Mouse (Mus musculus): ENCODE measurements at regions not wholly inside any gene's neighbourhood (a gene's known extent, or its start where the extent isn't known, plus 50 kb on each side); places are given as distances from the start of the nearest gene placed in this dataset.
A peak's percentile ranks its signal among the peaks of the same experiment; 100 is the strongest.
"Not testable (repeated sequence)": the region's sequence is repeated elsewhere in the genome, so short reads cannot be mapped to it uniquely, and the experiment has no call there.

DNA sequence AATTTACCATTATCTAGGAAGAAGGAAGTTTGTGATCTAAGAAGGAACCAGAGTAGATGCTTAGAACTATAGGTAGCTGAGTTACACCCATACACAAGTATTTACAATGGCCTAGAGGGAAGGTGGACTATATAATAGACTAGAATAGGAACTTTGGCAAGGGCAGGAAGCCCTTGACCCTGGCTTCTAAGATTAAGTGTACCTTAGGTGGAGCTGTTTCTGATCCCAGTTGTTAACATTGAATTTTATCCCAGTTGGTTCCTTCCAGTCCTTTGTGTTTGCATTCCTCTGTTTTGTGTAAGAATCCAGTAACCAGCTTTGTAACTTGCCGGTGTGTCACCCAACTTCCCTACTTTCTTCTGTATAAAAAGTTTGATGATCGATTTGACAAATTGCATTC is 294.1 kb downstream of the Plod2 start:
- not testable (repeated sequence) for DNase-seq (ENCODE audit: extremely low read depth, low read depth, low spot score)

DNA sequence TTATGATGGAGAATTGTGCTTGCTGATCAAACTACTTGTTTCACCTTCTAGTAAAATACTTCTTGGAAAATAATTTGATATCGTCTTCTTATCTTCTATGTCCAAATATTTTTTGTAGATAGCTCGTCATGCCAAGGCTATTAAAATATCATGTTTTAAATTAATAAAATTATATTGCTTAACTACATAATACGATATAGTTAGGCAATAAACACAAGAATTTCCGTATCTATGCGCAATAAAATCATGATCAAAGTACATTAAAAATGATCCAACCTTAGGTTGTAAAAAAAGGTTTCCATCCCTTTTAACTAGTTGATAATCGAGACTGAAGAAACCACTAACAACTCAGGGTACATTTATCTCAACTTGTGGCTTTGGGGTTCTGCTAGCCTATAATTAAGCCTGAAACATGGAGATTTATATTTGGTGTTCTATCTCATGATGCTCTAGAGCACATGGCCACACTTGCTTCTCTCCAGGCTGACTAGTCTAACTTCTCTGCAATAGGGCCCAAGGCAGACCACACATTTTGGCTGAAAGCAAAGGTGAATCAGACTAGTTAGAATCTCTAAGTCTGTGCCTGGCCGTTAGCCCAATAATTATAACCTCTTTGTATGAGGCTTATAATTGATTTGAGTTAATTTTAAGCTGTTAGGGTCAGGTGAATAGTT is 314.5 kb downstream of the Plod2 start:
- no peak for DNase-seq (ENCODE audit: extremely low read depth, low read depth, low spot score)

DNA sequence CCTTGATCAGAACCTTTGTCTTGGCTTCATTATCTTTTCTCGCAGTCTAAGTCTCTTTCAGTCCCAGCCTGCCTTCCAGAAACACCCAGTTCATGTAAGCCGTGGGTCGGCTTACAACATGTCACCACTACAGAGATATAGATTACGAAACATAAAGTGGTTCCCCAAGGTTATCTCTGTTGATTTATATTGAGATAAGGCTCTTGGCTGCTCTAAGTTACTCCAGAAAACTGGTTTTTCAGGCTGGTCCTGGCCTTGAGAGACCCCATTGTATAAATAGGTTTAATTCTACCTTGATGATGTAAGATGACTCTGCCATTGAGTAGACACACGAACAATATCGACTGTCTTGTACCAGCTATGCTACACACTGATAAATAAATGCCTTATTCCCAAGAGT is 323.8 kb downstream of the Plod2 start:
- DNase-seq (ENCODE audit: extremely low read depth, low read depth, low spot score) = peak; percentile 31

DNA sequence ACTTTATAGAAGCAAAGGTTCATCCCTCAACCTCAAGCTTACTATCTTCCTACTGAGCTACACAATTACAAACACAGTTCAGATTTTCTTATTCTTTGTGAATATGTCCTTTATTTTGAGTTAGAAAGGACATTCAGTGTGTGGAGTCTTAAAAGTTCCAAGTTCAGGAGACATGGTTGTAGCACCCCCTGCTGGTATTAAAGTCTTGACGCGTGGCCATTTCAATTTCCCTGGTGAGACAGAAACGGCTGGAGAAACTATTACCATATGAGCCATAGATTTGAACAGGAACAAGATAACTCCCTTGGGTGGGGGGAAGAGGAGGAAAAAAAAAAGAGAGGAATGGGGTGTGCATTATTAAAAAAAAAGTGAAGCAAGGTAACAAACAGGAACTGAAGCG is 336.6 kb downstream of the Plod2 start:
- DNase-seq (ENCODE audit: extremely low read depth, low read depth, low spot score) = no peak

GRCm38 (mm10) chr9:92879812-92880211 is 337.8 kb downstream of the Plod2 start:
- DNase-seq (ENCODE audit: extremely low read depth, low read depth, low spot score) = no peak

DNA sequence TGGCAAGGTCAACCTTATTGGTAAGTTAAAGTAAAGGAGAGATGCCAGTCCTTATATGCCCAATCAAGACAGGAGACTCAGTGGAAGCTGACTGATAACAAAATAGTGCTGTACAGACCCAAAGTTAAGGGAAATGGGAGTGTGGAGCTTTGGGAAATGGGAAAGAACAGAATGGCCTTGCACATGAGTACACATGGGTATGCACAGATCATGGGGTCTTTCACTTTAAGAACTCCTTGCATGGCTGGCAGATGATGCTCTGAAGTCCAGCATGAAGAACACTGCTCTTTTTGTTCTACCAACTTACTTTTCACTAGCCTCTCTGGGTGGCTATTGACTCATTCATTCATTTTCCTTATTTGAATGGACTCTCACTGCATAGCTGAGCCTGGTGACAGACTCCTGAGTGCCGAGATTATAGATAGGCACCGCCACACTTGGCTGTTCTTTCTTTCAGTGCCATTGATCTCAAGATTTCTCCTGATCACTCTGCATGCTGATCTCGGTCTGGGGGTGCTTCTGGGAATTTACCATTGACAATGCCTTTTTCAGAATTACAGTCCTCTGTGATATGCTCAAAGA is 340.3 kb downstream of the Plod2 start:
- no peak for DNase-seq (ENCODE audit: extremely low read depth, low read depth, low spot score)

DNA sequence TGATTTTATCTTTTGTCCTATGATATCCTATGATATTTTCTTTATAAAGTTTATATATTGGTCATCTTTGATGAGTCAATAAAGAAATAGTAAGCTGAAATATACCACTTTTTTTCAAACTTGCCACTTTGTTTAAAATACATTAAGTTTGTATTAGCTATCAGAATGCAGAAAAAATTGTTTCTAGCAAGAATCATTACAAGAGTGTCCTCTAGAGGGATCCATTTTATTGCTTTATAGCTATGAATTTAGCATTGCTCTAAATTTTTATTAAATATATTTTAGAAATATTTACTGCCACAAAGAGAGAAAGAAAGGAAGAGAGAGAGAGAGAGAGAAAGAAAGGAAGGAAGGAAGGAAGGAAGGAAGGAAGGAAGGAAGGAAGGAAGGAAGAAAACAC is 348.0 kb downstream of the Plod2 start:
- no peak for DNase-seq (ENCODE audit: extremely low read depth, low read depth, low spot score)

DNA sequence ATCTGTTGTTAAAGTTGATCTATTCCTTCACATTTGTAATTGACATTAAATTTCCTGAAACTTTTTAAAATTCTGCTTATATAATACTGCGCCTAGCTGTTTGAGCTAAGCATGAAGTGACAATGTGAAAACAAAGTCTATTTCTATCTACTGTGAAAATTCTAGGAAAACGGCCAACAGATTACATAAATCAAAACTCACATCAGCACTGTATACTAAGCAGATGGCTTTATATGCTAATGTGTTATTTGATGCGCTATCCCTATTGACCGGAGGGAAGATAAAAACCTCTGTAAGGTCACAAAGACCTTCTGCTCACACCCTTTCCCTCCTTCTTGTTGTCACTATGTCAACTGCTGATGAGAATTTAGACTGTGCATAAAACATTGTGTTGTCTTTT is 357.7 kb downstream of the Plod2 start:
- no peak for DNase-seq (ENCODE audit: extremely low read depth, low read depth, low spot score)

DNA sequence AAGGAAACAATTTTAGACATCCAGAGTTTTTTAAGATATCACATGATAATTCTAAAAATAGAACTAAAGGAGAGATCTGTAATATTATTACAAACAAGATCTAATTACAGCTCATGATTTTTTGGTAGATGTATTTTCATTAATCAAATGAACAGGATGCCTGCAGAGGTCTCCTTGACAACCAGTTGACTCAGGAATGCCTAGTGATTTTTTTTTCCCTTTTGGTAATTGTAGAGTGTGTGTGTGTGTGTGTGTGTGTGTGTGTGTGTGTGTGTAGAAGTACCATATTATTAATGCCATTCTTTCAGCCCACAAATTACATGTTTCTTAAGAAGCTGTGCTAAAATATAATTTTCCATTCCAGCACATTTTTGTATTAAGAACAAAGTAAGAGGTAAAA is 365.1 kb downstream of the Plod2 start:
- no peak for DNase-seq (ENCODE audit: extremely low read depth, low read depth, low spot score)

DNA sequence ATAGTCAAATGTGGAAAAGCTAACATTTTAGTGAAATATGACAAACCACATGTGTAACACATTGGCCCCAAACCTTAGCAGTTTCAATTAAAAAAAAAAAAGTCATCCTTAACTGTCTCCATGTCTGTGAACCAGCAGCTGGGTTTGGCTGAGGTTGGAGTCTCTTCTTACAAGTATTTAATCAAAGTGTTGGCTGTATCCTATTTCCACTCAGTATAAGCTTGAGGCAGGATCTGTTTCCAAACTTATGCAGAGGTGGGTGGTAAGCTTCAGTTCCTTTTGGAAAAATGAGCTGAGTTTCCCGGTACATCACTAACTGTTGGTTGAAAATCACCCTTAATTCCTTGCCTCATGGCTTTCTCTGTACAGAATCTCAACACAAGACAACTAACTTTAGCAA is 377.4 kb downstream of the Plod2 start:
- DNase-seq (ENCODE audit: extremely low read depth, low read depth, low spot score) = no peak

DNA sequence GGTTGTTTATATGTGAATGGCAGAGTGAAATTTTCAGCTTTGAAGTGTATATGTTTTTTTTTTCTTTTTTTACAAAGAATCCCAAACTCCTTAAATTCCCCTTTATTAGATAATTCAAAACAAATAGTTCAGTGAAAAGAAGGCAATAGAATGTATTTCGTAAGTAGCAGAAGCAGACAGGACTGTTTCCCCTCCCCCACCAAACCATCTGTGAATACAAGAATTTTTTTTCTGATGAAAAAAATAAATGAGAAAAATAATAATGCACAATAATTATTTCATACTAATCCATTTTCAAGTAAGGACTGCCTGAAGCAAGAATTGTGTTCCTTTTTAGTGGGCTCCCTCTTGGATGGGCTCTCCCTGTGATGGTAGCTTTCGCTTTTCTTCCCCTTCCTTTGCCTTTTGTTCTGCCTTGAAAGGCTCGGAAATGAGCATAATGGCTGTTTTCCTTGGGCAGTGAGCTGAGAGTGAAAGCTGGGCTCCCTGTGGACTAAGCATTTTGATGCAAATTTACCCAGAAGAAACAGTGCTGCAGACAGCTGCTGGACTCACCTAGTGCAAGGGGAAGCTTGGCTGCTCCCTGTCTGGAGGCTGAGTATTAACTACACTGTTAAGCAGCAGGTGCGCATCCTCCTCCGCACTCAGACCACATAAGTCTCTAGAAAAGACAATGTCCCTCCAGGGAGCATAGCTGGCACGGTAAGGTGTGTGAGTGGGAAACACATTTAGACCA is 388.4 kb downstream of the Plod2 start:
- DNase-seq (ENCODE audit: extremely low read depth, low read depth, low spot score) = no peak

- DNase-seq (ENCODE audit: extremely low read depth, low read depth, low spot score) = no peak
Observed at GRCm38 (mm10) chr9:92937802-92938201, 395.8 kb downstream of the Plod2 start.

DNA sequence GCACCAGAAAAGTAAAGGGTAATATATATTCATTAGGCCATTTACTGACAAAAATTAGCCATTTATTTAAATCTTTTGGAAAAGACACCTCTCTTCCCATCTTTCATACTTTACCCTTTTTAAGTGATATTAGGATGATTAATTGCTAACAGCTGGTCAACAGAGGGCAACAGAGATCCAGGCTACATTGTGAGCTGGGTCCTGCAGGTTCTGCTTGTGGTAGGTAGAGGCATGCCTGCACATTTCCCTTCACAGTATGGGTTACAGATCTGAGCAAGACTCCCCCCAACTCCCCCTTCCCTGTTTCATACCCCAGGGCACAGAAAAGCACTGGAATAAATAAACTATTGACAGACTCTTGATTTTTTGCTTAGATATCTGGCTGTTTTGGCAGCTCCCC is 408.1 kb downstream of the Plod2 start:
- peak; percentile 37 for DNase-seq (ENCODE audit: extremely low read depth, low read depth, low spot score)

- no peak for DNase-seq (ENCODE audit: extremely low read depth, low read depth, low spot score)
Observed at GRCm38 (mm10) chr9:92963275-92963674, 421.3 kb downstream of the Plod2 start.

- DNase-seq (ENCODE audit: extremely low read depth, low read depth, low spot score) = no peak
Observed at GRCm38 (mm10) chr9:92991759-92992158, 449.7 kb downstream of the Plod2 start.

- no peak for DNase-seq (ENCODE audit: extremely low read depth, low read depth, low spot score)
Observed at GRCm38 (mm10) chr9:92996156-92996555, 454.1 kb downstream of the Plod2 start.

DNA sequence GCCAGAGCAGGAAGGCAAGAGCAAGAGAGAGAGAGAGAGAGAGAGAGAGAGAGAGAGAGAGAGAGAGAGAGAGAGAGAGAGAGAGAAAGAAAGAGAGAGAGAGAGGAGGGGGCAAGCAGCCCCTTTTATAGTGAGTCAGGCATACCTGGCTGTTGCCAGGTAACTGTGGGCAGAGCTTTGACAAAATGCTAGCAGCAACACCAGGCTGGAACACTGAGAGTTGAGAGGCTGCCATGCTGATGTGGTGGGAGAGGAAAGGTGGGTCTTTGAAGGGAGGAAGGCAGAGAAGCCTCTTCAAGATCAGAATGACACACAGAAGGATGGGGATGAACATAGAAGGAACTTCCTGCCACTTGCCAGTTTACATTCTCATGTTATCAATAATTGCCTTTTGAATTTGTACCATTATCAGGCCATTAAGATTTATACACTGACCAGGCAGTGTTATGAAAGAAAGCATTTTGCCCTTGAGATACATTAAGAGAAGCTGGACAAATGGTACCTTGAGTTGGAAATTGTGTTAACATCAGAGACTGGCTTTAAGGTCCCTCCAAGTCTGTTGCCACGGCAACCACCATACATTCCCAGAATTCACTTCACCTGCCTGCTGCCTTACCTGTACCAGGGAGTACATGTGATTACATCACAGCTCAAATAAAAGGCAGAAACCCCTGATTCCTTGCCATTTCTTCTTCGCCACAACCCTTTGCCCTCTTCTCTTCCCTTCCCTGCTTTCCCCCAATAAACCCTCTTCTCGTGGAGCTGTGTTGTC is 463.3 kb downstream of the Plod2 start:
- DNase-seq (ENCODE audit: extremely low read depth, low read depth, low spot score) = no peak

- DNase-seq (ENCODE audit: extremely low read depth, low read depth, low spot score) = no peak
Observed at GRCm38 (mm10) chr9:93008511-93009302, 466.7 kb downstream of the Plod2 start.

DNA sequence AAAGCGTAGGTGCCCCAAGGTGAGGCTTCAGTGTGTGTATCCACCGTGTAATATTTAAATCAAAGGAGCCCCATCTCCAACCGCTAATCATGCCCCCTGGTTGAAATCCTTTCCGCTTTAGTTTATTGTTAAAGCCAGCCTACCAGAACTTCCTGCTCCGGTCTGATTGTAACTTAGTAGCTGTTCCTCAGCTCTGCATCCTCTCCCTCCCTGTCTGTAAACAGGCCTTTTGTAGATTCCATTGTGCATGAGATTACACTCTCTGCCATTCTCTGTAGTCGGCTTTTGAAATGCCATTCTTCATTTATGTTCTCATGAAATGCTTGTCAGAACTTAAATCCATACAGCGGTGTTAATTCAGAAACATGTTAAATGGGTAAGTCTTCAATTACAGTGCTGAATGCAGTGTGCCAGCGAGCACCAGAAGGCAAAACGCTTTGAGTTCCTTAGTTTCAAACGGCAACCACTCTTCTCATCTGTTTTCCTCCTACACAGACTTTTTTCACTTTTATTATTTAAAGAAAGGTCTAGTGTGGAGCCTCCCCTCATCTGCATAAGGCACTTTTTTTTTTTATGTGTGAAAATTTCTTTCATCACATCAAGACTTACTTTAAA is 502.4 kb downstream of the Plod2 start:
- no peak for DNase-seq (ENCODE audit: extremely low read depth, low read depth, low spot score)

DNA sequence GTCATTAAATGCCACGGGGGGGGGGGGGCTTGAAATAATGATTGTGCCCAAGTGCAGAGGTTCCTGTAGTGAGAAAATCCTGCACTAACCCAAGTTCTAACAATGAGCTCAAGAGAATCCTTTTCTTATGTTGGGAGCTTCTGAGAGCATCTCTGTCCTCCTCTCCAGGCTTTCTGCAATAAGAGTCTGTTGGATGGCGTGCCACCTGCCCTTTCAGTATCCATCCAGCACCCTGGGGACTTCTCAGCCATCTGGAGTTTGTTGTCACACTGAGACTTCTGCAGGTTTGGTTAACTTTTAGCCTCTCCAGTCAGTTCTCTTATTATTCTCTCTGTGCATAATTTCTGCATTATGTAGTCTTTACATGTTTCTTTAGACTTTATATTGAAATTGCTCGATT is 530.1 kb downstream of the Plod2 start:
- no peak for DNase-seq (ENCODE audit: extremely low read depth, low read depth, low spot score)
